8 mouse cellular contexts compared by ENCODE assay signal in genomic region chr7:28372251-28373108, GRCm38 (mm10). TPM values are rescaled to one million over a fixed set of nuclear protein-coding genes. Genes with fewer than 3 reads are reported as not detected.
DNase-seq lines count a peak whose midpoint lies in the region; ATAC-seq and TF ChIP-seq lines count a peak whose summit lies in the region.

TSS of gene Plekhg2 (minus strand) at chr7:28372599.

- WGBS in forebrain, embryonic 10.5 days: under 1% methylated on average over 66 of the region's 66 CpGs
- under 1% methylated on average over 66 of the region's 66 CpGs for WGBS in heart, embryonic 15.5 days
- under 1% methylated on average over 63 of the region's 66 CpGs for WGBS in liver, embryonic 14.5 days (ENCODE audit: insufficient replicate concordance)
- under 1% methylated on average over 64 of the region's 66 CpGs for WGBS in neural tube, embryonic 11.5 days
- WGBS in stomach, postnatal 0 days: under 1% methylated on average over 59 of the region's 66 CpGs

- H3K4me3 ChIP-seq in forebrain, embryonic 10.5 days: peak within 1 kb of the TSS; percentile 90
- peak within 1 kb of the TSS; percentile 74 for H3K4me3 ChIP-seq in heart, embryonic 15.5 days
- H3K4me3 ChIP-seq in liver, embryonic 14.5 days (ENCODE audit: insufficient read depth in 1 of 2, low read depth in 2 of 2, low read length in 2 of 2): peak within 1 kb of the TSS; percentile 61 to 79
- H3K4me3 ChIP-seq in neural tube, embryonic 11.5 days (ENCODE audit: low read depth, low read length): peak within 1 kb of the TSS; percentile 82
- H3K4me3 ChIP-seq in stomach, postnatal 0 days (ENCODE audit: low read depth, low read length): peak within 1 kb of the TSS; percentile 82

- DNase-seq in CD8-positive naive resting alpha-beta T cell, adult 2 months (ENCODE audit: low read depth in 2 of 2, low spot score in 2 of 2): peak; percentile 96 to 97
- peak; percentile 98 for DNase-seq in c-Kit-positive CD71-negative TER-119-negative erythroid progenitor cells, embryonic 14.5 days (ENCODE audit: low read depth)
- peak; percentile 98 for DNase-seq in forebrain, embryonic 10.5 days (ENCODE audit: extremely low spot score, low spot score)
- peak; percentile 98 to 99 for DNase-seq in kidney, postnatal 25 days
- peak; percentile 92 to 95 (median 93) for DNase-seq in liver, embryonic 14.5 days (ENCODE audit: low read depth in 3 of 3, low spot score in 3 of 3)
- peak; percentile 98 for DNase-seq in neural tube, embryonic 11.5 days (ENCODE audit: low spot score)
- peak; percentile 98 for DNase-seq in stomach, postnatal 0 days (ENCODE audit: low spot score)

- peaks cover 32% of the 10 kb centered on the region for H3K36me3 ChIP-seq in forebrain, embryonic 10.5 days (replicated peaks)
- peaks cover 23% of the 10 kb centered on the region for H3K36me3 ChIP-seq in heart, embryonic 15.5 days
- no peaks in the 10 kb centered on the region for H3K36me3 ChIP-seq in liver, embryonic 14.5 days (replicated peaks; ENCODE audit: control insufficient read depth, insufficient read depth, low read depth)
- H3K36me3 ChIP-seq in neural tube, embryonic 11.5 days (ENCODE audit: control insufficient read depth, insufficient read depth, low read length): peaks cover 9% of the 10 kb centered on the region
- H3K36me3 ChIP-seq in stomach, postnatal 0 days (ENCODE audit: control insufficient read depth, insufficient read depth, low read length): peaks cover 4% of the 10 kb centered on the region; the same call in 1 of the 2 replicates

- peak; percentile 88 for ATAC-seq in heart, embryonic 15.5 days (replicated peaks; ENCODE audit: insufficient number of reproducible peaks, insufficient read depth, low FRiP score, low read depth)
- ATAC-seq in liver, embryonic 14.5 days (ENCODE audit: insufficient read depth): peak; percentile 83
- peak; percentile 75 for ATAC-seq in neural tube, embryonic 11.5 days (ENCODE audit: insufficient read depth, low FRiP score, low TSS enrichment)
- ATAC-seq in stomach, postnatal 0 days (ENCODE audit: low FRiP score, low TSS enrichment): peak; percentile 89

- H3K4me1 ChIP-seq in forebrain, embryonic 10.5 days: peaks cover 69% of the 10 kb centered on the region
- peaks cover 47% of the 10 kb centered on the region for H3K4me1 ChIP-seq in heart, embryonic 15.5 days (replicated peaks)
- peaks cover 21 to 26% of the 10 kb centered on the region in 2 experiments for H3K4me1 ChIP-seq in liver, embryonic 14.5 days (replicated peaks; ENCODE audit: control insufficient read depth in 2 of 2, insufficient read depth in 2 of 2, low read length in 1 of 2)
- peaks cover 24% of the 10 kb centered on the region for H3K4me1 ChIP-seq in neural tube, embryonic 11.5 days (ENCODE audit: control insufficient read depth, insufficient read depth, low read length)
- H3K4me1 ChIP-seq in stomach, postnatal 0 days (replicated peaks; ENCODE audit: control insufficient read depth, insufficient read depth): no peaks in the 10 kb centered on the region

- H3K27ac ChIP-seq in forebrain, embryonic 10.5 days: peak within 1 kb of the TSS; percentile 98
- H3K27ac ChIP-seq in heart, embryonic 15.5 days: peak within 1 kb of the TSS; percentile 97
- peak within 1 kb of the TSS; percentile 65 for H3K27ac ChIP-seq in liver, embryonic 14.5 days
- H3K27ac ChIP-seq in neural tube, embryonic 11.5 days (ENCODE audit: low read depth, low read length): peak within 1 kb of the TSS; percentile 88
- peak within 1 kb of the TSS; percentile 93 for H3K27ac ChIP-seq in stomach, postnatal 0 days (replicated peaks)

- H3K9ac ChIP-seq in heart, embryonic 15.5 days: peak within 1 kb of the TSS; percentile 85
- peak within 1 kb of the TSS; percentile 76 for H3K9ac ChIP-seq in liver, embryonic 14.5 days (replicated peaks)
- peak within 1 kb of the TSS; percentile 88 for H3K9ac ChIP-seq in neural tube, embryonic 11.5 days (ENCODE audit: low read length)
- H3K9ac ChIP-seq in stomach, postnatal 0 days (ENCODE audit: low read length): peak within 1 kb of the TSS; percentile 94

- peaks cover 4% of the 10 kb centered on the region for H3K27me3 ChIP-seq in forebrain, embryonic 10.5 days (ENCODE audit: poor library complexity, severe bottlenecking)
- no peaks in the 10 kb centered on the region for H3K27me3 ChIP-seq in heart, embryonic 15.5 days
- H3K27me3 ChIP-seq in liver, embryonic 14.5 days (ENCODE audit: control insufficient read depth, insufficient read depth, low read length): peaks cover 12% of the 10 kb centered on the region
- no peaks in the 10 kb centered on the region for H3K27me3 ChIP-seq in neural tube, embryonic 11.5 days (ENCODE audit: control insufficient read depth, insufficient read depth, low read length)
- H3K27me3 ChIP-seq in stomach, postnatal 0 days (ENCODE audit: control insufficient read depth, insufficient read depth, low read length): no peaks in the 10 kb centered on the region

- peak within 1 kb of the TSS; percentile 81 for H3K4me2 ChIP-seq in heart, embryonic 15.5 days
- peak within 1 kb of the TSS; percentile 92 for H3K4me2 ChIP-seq in liver, embryonic 14.5 days (ENCODE audit: low read depth)
- peak within 1 kb of the TSS; percentile 88 for H3K4me2 ChIP-seq in neural tube, embryonic 11.5 days (ENCODE audit: low read depth)
- peak within 1 kb of the TSS; percentile 92 for H3K4me2 ChIP-seq in stomach, postnatal 0 days (replicated peaks; ENCODE audit: low read depth)

- peak; percentile 71 for TF ChIP-seq CTCF in liver, embryonic 14.5 days (IDR thresholded peaks at IDR 0.05; ENCODE audit: low read depth)
- peak; percentile 75 for TF ChIP-seq CTCF in stomach, postnatal 0 days (IDR thresholded peaks at IDR 0.05; ENCODE audit: low read depth)

- H3K9me3 ChIP-seq in forebrain, embryonic 10.5 days: no peaks in the 10 kb centered on the region
- H3K9me3 ChIP-seq in heart, embryonic 15.5 days (replicated peaks): no peaks in the 10 kb centered on the region
- H3K9me3 ChIP-seq in liver, embryonic 14.5 days (ENCODE audit: control insufficient read depth, low read length): no peaks in the 10 kb centered on the region
- no peaks in the 10 kb centered on the region for H3K9me3 ChIP-seq in neural tube, embryonic 11.5 days (ENCODE audit: control insufficient read depth, low read length)
- no peaks in the 10 kb centered on the region for H3K9me3 ChIP-seq in stomach, postnatal 0 days (ENCODE audit: control insufficient read depth, low read length)

- TF ChIP-seq EP300 in liver, embryonic 14.5 days (IDR thresholded peaks at IDR 0.05; ENCODE audit: low read depth): peak; percentile 39
- no peak for TF ChIP-seq EP300 in stomach, postnatal 0 days (optimal IDR thresholded peaks at IDR 0.05)

RNA-seq across cellular contexts. Expression of gene Plekhg2, which starts in this region (rescaled TPM):
- 75.5 and 84.4 TPM in 2 replicates for polyA plus RNA-seq in forebrain, embryonic 10.5 days (2016; fragmentation: Nextera tagmentation; extraction: Ambion mirVana)
- 34.3 and 46.7 TPM in 2 replicates for polyA plus RNA-seq in heart, embryonic 15.5 days (2015; fragmentation: Nextera tagmentation; extraction: Ambion mirVana)
- 3.2 and 3.3 TPM in 2 replicates for polyA plus RNA-seq in liver, embryonic 14.5 days (2012; rRNA removed)
- 2.7 and 3.4 TPM in 2 replicates for polyA plus RNA-seq in liver, embryonic 14.5 days (2014; fragmentation: Nextera tagmentation; extraction: Ambion mirVana)
- polyA plus RNA-seq in neural tube, embryonic 11.5 days (2014; fragmentation: Nextera tagmentation; extraction: Ambion mirVana): 50.5 and 54.5 TPM in 2 replicates
- polyA plus RNA-seq in stomach, postnatal 0 days (2015; fragmentation: Nextera tagmentation; extraction: Ambion mirVana): 13.4 and 15.1 TPM in 2 replicates

Comparison
In these comparisons a context has a peak if more than half of its experiments do, and no peak if none do; other contexts are left out.
1. Peak in every context shown above with its lines: DNase-seq, ATAC-seq, H3K4me3 ChIP-seq and H3K27ac ChIP-seq.